Mouse (Mus musculus) activated CD4-positive, CD25-positive, alpha-beta regulatory T cell, adult 4 months (primary cell): ENCODE results near the gene Ttf2. TPM values are rescaled to one million over a fixed set of nuclear protein-coding genes. Genes with fewer than 3 reads are reported as not detected.
A peak's percentile ranks its signal among the peaks of the same experiment; 100 is the strongest.

Experiments
- ATAC-seq: one replicate; pipeline ENCODE4 v1.8.0; 2017
- polyA plus RNA-seq, 2 experiments: library from polyadenylated mRNA; unstranded; fragments of 100-300 nt; shearing (Covaris generic); gene quantifications; one replicate each; pipeline ENCODE4 v1.2.1; 2017

The Ttf2 gene
- polyA plus RNA-seq, 2 experiments from 2014 or later: 13.0 to 14.8 TPM

GRCm38 (mm10) chr3:100973906-100974305 is 4.4 kb upstream of the Ttf2 start:
- no peak for ATAC-seq

- ATAC-seq: no peak
Measured at GRCm38 (mm10) chr3:100963849-100964542, 5.5 kb downstream of the Ttf2 start.

DNA sequence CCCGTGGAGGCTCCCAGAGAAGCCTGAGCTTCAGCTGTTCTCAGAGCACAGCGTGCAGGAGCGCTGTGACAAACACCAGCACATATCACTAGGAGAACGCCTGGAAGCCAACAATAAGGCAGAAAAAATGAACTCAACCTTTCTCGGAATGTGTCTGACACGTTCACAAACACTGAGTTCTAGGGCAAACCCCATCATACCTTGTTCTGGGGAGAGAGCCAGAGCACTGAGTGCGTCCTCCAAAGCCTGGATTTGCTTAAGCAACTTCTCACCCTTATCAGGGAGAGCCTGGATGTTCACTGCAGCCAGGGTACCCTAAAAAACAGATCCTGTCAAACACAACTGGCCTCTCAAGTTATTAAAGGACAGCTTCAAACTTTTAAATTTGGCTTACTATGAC is 8.0 kb downstream of the Ttf2 start:
- no peak for ATAC-seq

DNA sequence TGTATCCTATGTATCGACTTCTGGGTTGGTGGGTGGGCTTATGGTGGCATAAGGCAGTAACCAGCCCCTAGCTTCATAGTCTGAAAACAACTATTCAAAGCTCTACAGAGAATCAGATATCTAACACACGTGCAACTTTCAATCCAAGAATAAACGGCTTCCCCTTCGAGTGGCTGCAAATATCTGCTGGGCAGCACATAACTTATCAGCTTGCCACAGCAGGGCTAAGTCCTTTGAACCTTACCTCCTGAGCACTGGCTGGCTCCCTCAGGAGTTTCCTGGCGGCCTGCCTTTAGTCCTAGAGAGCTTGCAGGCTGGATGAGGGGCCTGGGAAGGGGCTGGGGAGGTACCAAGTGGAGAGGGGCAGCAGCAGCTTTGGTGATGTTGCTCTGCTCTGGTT is 8.5 kb downstream of the Ttf2 start:
- no peak for ATAC-seq

DNA sequence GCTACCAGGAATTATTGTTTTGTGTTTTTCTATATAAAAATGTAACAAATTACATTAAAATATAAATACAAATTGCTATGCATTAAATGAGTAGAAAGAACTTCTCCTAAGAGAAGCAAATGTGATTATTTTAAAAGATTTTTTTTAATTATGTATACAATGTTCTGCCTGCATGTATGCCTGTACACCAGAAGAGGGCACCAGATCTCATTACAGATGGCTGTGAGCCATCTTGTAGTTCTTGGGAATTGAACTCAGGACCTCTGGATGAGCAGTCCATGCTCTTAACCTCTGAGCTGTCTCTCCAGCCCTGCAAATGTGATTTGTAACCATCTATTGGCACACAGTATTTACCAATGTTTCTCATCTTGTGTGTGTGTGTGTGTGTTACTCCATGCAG is 14.8 kb downstream of the Ttf2 start:
- no peak for ATAC-seq

DNA sequence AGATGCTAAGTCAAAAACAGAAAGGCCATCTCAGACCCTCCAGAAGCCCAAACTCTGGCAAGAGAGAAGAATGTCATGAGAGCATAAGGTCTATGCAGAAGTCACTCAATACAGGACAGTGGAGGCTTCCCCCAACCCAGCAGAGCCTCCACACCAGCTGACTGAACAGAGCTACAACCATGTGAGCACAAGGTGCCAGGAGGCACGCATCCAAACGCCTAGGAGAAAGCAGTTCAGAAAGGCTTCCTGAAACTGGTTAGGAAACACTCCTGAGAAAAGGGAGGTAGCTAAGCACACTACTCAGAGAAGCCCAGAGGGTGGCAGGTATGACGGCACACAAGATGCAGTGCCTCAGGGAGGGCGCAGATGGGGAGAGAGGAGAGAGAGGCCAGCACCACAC is 17.9 kb downstream of the Ttf2 start:
- ATAC-seq: no peak

DNA sequence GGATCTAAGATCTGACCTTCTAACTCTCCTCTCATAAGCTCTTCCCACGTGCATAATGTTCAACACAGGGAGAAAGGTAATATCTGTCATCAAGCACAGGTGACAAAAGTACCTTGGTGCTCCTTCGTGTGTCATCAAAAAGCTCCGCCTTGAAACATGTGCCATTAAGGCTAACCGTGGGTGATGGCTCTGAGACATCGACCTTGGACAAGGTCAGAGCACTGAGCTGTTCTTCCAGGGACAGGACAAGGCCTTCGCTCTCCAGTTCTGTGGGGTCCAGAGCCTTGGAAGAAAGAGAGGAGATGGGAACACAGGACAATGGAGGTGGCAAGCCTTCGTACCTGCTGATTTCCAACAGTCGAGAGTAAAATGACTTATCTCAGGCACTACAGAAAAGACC is 22.2 kb downstream of the Ttf2 start:
- no peak for ATAC-seq

DNA sequence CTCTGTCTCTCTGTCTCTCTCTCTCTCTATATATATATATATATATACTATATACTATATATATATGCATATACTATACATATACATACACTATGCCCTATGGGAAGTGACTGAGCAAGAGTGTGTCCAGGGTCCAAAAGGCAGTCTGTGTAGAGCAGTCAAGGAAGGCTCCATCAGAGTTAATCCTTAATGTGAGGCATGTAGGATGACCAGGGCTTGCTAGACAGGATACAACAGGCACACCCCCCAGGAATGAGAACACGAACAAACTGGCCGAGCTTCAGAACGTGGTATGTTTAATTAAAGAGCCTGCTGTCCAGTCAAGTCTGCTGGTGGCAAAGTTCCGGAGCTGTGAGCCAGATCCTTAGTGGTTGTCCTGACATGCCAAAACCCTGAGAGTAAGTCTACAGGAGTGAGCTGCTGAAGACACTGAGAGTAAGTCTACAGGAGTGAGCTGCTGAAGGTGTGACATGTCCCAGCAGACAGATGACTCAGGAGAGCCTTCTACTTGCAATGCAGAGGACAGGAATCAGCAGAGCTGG is 28.9 kb downstream of the Ttf2 start:
- ATAC-seq: no peak

DNA sequence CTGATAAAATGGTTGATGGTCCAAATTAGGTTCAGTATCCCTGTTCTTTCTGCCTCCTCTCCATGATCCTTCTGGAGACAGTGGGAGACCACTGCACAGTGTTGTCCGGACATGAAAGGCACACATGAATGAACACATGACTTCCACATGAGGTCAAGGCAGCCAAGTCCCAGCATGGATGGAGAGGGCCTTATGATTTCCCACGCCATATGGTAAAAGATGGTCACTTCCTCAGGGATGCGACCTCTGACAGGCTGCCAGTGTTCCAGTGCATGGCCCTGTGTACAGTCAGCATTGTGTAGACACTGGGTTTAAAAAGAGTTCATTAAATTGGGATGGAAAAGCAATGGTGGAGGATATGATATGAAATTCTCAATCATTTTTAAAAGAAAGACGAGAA is 31.3 kb downstream of the Ttf2 start:
- no peak for ATAC-seq

DNA sequence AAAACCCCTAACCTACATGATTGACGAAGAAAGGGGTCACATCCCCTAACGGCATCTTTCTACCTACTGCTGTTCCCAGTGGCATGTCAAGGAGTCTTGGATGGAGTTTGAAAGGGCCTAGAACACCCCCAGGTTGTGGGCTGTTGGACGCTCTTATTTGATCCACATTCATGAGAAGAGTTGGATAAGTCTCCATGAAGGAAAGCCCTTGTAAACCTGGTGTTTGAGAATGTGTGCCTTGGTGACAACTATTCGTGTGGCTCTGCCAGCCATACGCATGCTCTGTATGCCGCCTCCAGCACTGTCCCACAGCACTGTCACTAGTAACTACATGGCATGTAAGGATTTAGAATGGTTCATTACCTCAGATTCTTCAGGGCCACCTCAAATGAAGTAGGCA is 33.3 kb downstream of the Ttf2 start:
- ATAC-seq: no peak

GRCm38 (mm10) chr3:100935521-100935920 is 33.9 kb downstream of the Ttf2 start:
- ATAC-seq: no peak

- ATAC-seq: no peak
Measured at GRCm38 (mm10) chr3:100932077-100932944, 37.2 kb downstream of the Ttf2 start.

DNA sequence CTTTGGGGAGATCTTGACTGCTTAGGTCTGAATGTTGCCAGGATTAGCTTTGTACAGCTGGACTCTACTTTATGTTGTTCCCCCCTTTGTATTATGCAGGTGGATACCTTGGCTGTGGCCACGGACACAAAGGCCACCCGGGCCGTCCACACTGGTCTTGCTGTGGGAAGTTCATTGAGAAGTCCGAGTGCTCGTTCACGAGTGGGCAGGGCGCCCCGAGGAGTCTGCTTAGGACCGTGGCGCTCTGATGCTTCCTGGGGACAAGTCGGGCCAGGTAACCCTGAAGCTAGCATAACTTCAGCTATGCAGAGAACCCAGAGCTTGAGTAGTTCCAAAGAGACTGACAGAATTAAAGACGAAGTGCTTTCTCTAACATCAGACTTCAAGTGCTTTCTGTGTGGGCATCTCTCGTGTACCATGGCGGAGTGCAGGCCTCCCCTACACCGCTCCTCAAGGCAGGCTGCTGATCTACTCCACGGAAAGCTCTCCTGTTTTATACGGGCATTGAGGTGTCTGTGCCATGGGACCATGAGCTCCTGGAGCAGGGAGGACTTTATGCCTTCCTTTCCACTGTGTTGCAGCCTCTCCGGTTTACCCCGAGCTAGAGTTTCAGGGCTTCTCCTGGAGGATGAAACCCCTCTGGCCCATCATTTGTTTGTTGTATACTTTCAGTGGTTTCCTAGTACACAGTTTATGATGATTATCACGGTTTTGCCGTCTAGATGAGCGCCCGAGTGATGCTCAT is 38.0 kb downstream of the Ttf2 start:
- no peak for ATAC-seq

DNA sequence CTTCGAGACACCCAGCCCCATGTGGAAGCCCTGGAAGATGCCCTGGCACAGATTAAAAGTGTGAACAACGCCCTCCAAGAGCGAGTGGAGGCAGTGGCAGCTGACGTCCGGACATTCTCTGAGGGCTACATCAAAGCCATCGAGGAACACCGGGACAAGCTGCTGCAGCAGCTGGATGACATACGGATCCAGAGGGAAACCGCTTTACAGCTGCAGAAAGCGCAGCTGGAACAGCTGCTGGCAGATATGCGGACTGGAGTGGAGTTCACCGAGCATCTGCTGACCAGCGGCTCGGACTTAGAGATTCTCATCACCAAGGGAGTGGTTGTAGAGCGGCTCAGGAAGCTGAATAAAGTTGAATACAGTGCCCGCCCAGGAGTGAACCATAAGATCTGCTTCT is 44.3 kb downstream of the Ttf2 start:
- no peak for ATAC-seq

DNA sequence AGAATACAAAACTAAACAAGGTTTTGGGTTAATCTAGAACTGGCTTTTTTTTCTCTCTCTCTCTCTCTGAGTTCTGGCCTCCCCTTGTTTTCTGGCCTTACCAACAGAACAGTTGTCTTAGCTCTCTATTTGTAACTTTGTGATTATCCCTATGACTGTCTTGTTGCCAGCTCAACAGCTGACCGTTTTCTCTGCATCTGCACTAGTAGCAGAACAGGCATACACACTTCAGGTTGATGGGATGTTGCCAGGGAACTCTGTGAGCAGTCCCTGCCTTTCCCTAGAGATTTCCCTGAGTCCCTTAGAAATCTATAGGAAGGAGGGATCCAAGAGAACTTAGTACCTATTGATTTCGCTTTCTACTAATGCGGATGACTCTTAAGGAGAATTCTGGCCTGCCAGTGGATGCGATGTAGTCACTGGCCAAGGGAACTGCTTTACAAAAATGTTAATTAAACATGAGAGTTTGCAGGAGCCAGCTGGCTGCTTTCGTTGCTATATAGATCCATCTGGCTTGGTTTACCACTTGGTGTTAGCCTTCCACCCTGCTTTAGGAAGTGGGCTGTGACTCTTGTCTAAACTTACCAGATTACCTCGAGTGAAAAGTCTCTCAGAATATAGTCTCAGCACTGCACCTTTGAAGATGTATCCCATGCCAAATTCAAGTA is 45.3 kb downstream of the Ttf2 start:
- no peak for ATAC-seq

DNA sequence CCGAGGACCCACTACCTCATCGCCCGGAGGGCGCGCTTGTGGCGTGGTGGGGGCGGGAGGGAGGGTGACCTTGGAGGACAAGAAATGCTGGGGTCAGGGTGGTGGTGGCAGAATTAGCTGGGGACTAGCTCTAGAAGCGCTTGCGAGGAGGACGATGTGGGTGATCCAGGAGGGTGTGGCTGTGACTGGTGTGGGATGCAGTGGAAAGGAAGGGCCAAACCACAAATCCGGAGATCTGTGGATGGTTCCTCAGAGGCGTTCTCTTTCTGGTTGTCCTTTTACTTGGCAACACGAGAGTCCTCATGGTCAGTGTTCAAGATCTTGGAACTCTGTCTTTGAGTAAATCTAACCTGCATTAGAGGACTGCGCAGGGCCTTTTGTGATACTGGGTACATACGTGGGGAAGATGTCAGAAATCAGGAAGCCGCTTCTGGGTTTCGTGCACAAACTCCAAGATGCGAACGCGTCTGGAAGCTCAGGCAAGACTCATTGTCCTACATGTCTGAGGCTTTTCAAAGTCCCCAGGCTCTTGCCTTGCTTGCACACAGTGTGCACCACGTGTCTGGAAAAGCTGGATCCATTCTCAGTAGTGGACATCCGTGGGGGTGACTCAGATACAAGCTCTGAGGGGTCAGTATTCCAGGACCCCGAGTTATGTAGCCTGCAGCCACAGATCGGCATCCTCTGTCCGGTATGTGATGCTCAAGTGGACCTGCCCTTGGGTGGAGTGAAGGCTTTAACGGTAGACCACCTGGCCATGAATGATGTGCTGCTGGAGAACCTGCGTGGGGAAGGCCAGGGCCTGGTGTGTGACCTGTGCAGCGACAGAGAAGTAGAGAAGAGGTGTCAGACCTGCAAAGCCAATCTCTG is 46.7 kb downstream of the Ttf2 start:
- no peak for ATAC-seq

- peak; percentile 94 for ATAC-seq
Measured at GRCm38 (mm10) chr3:100921825-100922505, 47.5 kb downstream of the Ttf2 start, which contains the start of gene Trim45. Trim45 (plus strand) TSS chr3:100922202.

- ATAC-seq: no peak
Measured at GRCm38 (mm10) chr3:100920611-100921140, 48.8 kb downstream of the Ttf2 start.

DNA sequence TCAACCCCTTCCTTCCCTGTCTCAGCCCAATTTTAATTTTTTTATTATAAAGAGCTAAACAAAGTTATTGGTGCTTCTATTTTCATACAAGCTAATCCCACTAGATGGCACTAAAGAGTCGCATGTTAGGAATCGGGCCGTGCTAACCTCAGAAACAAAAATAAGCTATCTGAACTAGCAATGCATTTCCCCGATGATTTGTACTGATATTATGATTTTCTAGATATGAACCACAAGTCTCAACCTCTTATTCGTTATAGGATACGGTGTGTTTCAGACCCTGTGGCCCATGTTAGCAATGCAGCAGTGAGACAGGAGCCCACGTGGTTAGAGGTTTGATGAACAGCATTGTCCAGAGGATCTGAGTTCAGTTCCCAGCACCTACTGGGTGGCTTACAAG is 52.6 kb downstream of the Ttf2 start:
- ATAC-seq: peak; percentile 62

- no peak for ATAC-seq
Measured at GRCm38 (mm10) chr3:100911498-100912213, 57.8 kb downstream of the Ttf2 start.
